Mouse (Mus musculus) limb, embryonic 11.5 days (tissue): ENCODE data around the gene Tmprss6. TPM values are rescaled to one million over a fixed set of nuclear protein-coding genes. Genes with fewer than 3 reads are reported as not detected.

ENCODE experiments used
- ATAC-seq: fragments of 200-750 bp; cut with Nextera tagmentation; 2 replicates; pipeline ENCODE4 v1.8.0; 2017; ENCODE audit warnings: low read depth; ENCODE audit not compliant: insufficient number of reproducible peaks, low FRiP score, low TSS enrichment
- DNase-seq: peaks from one replicate; pipeline ENCODE4 v3.0.0-alpha.2; 2015; ENCODE audit warnings: low spot score
- H3K27ac ChIP-seq: fragments of 300-500 bp; sonication (generic); replicated peaks from 2 replicates; pipeline ENCODE4 v1.5.1; 2014; ENCODE audit warnings: low read depth, mild to moderate bottlenecking, low read length
- H3K27me3 ChIP-seq: fragments of 300-500 bp; sonication (generic); 2 replicates; pipeline ENCODE4 v1.6.1; 2014; ENCODE audit warnings: mild to moderate bottlenecking, low read length, mixed read lengths; ENCODE audit not compliant: control insufficient read depth, insufficient read depth
- H3K36me3 ChIP-seq: fragments of 300-500 bp; sonication (generic); 2 replicates; pipeline ENCODE4 v1.6.1; 2014; ENCODE audit warnings: mild to moderate bottlenecking, low read length, moderate library complexity, mixed read lengths; ENCODE audit not compliant: control insufficient read depth, insufficient read depth
- H3K4me1 ChIP-seq: fragments of 300-500 bp; sonication (generic); 2 replicates; pipeline ENCODE4 v1.6.1; 2014; ENCODE audit warnings: low read length, mixed read lengths; ENCODE audit not compliant: control insufficient read depth, insufficient read depth
- H3K4me2 ChIP-seq: fragments of 300-500 bp; sonication (generic); 2 replicates; pipeline ENCODE4 v1.6.1; 2014; ENCODE audit warnings: low read depth, mild to moderate bottlenecking, moderate library complexity; ENCODE audit not compliant: severe bottlenecking
- H3K4me3 ChIP-seq: fragments of 300-500 bp; sonication (generic); 2 replicates; pipeline ENCODE4 v1.5.1; 2014; ENCODE audit warnings: low read depth, low read length
- H3K9ac ChIP-seq: fragments of 300-500 bp; sonication (generic); 2 replicates; pipeline ENCODE4 v1.6.1; 2014; ENCODE audit warnings: mild to moderate bottlenecking, low read length
- H3K9me3 ChIP-seq: fragments of 300-500 bp; sonication (generic); 2 replicates; pipeline ENCODE4 v1.6.1; 2016; ENCODE audit warnings: low read length; ENCODE audit not compliant: control insufficient read depth
- WGBS: fragments of 180-500 bp; shearing (Covaris S2); extraction: QIAGEN DNeasy Blood & Tissue Kit; methylation state at CpG from one replicate; pipeline ENCODE4 v1.1.7; 2014; 5-methylcytosine and 5-hydroxymethylcytosine counted together
- polyA plus RNA-seq: library from polyadenylated mRNA; unstranded; fragments of >200 nt; fragmentation: Nextera tagmentation; extraction: Ambion mirVana; gene quantifications from 2 replicates; pipeline ENCODE4 v1.2.1, GENCODE M21; 2014

Tmprss6 gene
- polyA plus RNA-seq, 1 experiment from 2014 or later: 0.27 TPM

GRCm38 (mm10) chr15:78449131-78449530 is 19.3 kb downstream of the Tmprss6 start:
- no peaks in the 10 kb centered on the region for H3K4me1 ChIP-seq
- no peak for ATAC-seq
- no peak overlapping the region for H3K27ac ChIP-seq
- H3K9me3 ChIP-seq: no peaks in the 10 kb centered on the region
- H3K27me3 ChIP-seq: no peaks in the 10 kb centered on the region
- 68% methylated on average over 6 of the region's 6 CpGs for WGBS
- H3K36me3 ChIP-seq: no peaks in the 10 kb centered on the region
- H3K9ac ChIP-seq: no peak overlapping the region
- DNase-seq: no peak
- no peak overlapping the region for H3K4me3 ChIP-seq
- H3K4me2 ChIP-seq: no peak overlapping the region

GRCm38 (mm10) chr15:78447746-78448535 is 20.5 kb downstream of the Tmprss6 start:
- Histone ChIP-seq H3K27me3 (no peaks in the 10 kb centered on the region), H3K36me3 (no peaks in the 10 kb centered on the region), H3K9me3 (no peaks in the 10 kb centered on the region), H3K4me3 (peak overlapping the region; percentile 9; the same call in 1 of the 2 replicates), H3K9ac (peak overlapping the region; percentile 49), H3K4me1 (no peaks in the 10 kb centered on the region), H3K4me2 (peak overlapping the region; percentile 64), H3K27ac (peak overlapping the region; percentile 38; the same call in 1 of the 2 replicates)
- no peak for ATAC-seq
- WGBS: 2% methylated on average over 22 of the region's 22 CpGs
- peak; percentile 99 for DNase-seq

GRCm38 (mm10) chr15:78447121-78447520 is 21.3 kb downstream of the Tmprss6 start:
- DNase-seq (no peak), ATAC-seq (no peak)
- WGBS: 49% methylated on average over 7 of the region's 7 CpGs
- H3K9me3 ChIP-seq: no peaks in the 10 kb centered on the region
- no peak overlapping the region for H3K4me2 ChIP-seq
- no peaks in the 10 kb centered on the region for H3K36me3 ChIP-seq
- no peak overlapping the region for H3K4me3 ChIP-seq
- H3K27me3 ChIP-seq: no peaks in the 10 kb centered on the region
- H3K4me1 ChIP-seq: no peaks in the 10 kb centered on the region
- H3K9ac ChIP-seq: peak overlapping the region; percentile 27; the same call in 1 of the 2 replicates
- no peak overlapping the region for H3K27ac ChIP-seq

GRCm38 (mm10) chr15:78443857-78444256 is 24.6 kb downstream of the Tmprss6 start:
- Histone ChIP-seq H3K4me1 (no peaks in the 10 kb centered on the region), H3K4me2 (no peak overlapping the region), H3K27me3 (no peaks in the 10 kb centered on the region), H3K9ac (no peak overlapping the region), H3K4me3 (no peak overlapping the region), H3K36me3 (no peaks in the 10 kb centered on the region), H3K9me3 (no peaks in the 10 kb centered on the region), H3K27ac (no peak overlapping the region)
- no peak for DNase-seq
- ATAC-seq: no peak
- WGBS: 46% methylated on average over 6 of the region's 6 CpGs

GRCm38 (mm10) chr15:78442231-78442630 is 26.2 kb downstream of the Tmprss6 start:
- WGBS: 84% methylated on average over 19 of the region's 19 CpGs
- no peaks in the 10 kb centered on the region for H3K9me3 ChIP-seq
- ATAC-seq (no peak), DNase-seq (no peak)
- no peak overlapping the region for H3K4me2 ChIP-seq
- peaks cover 7% of the 10 kb centered on the region for H3K4me1 ChIP-seq
- H3K27me3 ChIP-seq: no peaks in the 10 kb centered on the region
- no peaks in the 10 kb centered on the region for H3K36me3 ChIP-seq
- H3K27ac ChIP-seq: no peak overlapping the region
- H3K4me3 ChIP-seq: no peak overlapping the region
- H3K9ac ChIP-seq: no peak overlapping the region

GRCm38 (mm10) chr15:78438973-78439372 is 29.5 kb downstream of the Tmprss6 start:
- H3K27me3 ChIP-seq: no peaks in the 10 kb centered on the region
- no peaks in the 10 kb centered on the region for H3K36me3 ChIP-seq
- no peak overlapping the region for H3K9ac ChIP-seq
- no peak overlapping the region for H3K4me3 ChIP-seq
- no peaks in the 10 kb centered on the region for H3K9me3 ChIP-seq
- peaks cover 19% of the 10 kb centered on the region for H3K4me1 ChIP-seq
- WGBS: 66% methylated on average over 9 of the region's 9 CpGs
- ATAC-seq (no peak), DNase-seq (no peak)
- no peak overlapping the region for H3K27ac ChIP-seq
- no peak overlapping the region for H3K4me2 ChIP-seq

GRCm38 (mm10) chr15:78438505-78438904 is 29.9 kb downstream of the Tmprss6 start:
- H3K27ac ChIP-seq: no peak overlapping the region
- H3K27me3 ChIP-seq: no peaks in the 10 kb centered on the region
- H3K4me2 ChIP-seq: no peak overlapping the region
- H3K36me3 ChIP-seq: no peaks in the 10 kb centered on the region
- H3K9me3 ChIP-seq: no peaks in the 10 kb centered on the region
- H3K4me3 ChIP-seq: no peak overlapping the region
- H3K9ac ChIP-seq: no peak overlapping the region
- no peak for DNase-seq
- ATAC-seq: no peak
- H3K4me1 ChIP-seq: peaks cover 19% of the 10 kb centered on the region
- 49% methylated on average over 8 of the region's 8 CpGs for WGBS

GRCm38 (mm10) chr15:78438018-78438394 is 30.4 kb downstream of the Tmprss6 start:
- no peaks in the 10 kb centered on the region for H3K36me3 ChIP-seq
- 44% methylated on average over 4 of the region's 4 CpGs for WGBS
- no peak overlapping the region for H3K4me3 ChIP-seq
- peaks cover 19% of the 10 kb centered on the region for H3K4me1 ChIP-seq
- no peaks in the 10 kb centered on the region for H3K27me3 ChIP-seq
- no peak overlapping the region for H3K4me2 ChIP-seq
- DNase-seq (no peak), ATAC-seq (no peak)
- no peaks in the 10 kb centered on the region for H3K9me3 ChIP-seq
- no peak overlapping the region for H3K9ac ChIP-seq
- H3K27ac ChIP-seq: no peak overlapping the region
